Mouse (Mus musculus) CH12.LX (cell line): Measurements from ENCODE around the gene Cradd. TPM values are rescaled to one million over a fixed set of nuclear protein-coding genes. Genes with fewer than 3 reads are reported as not detected.

ENCODE experiments used
- DNase-seq: peaks from one replicate; pipeline ENCODE4 v3.0.0-alpha.2; 2013; ENCODE audit errors: extremely low read depth
- H3K27ac ChIP-seq: 2 replicates; pipeline ENCODE4 v1.5.1; 2012; ENCODE audit warnings: low read depth, mild to moderate bottlenecking, control low read depth, moderate library complexity; ENCODE audit not compliant: insufficient read depth
- H3K27me3 ChIP-seq: replicated peaks from 2 replicates; pipeline ENCODE3; 2012; ENCODE audit warnings: inconsistent platforms
- H3K36me3 ChIP-seq, 2 experiments: replicated peaks in 1 of 2; 2 replicates each; pipeline versions ENCODE3 to v1.6.1; 2012; ENCODE audit warnings: inconsistent platforms in 1 of 2, low read length in 1 of 2, mild to moderate bottlenecking in 1 of 2, mixed read lengths in 1 of 2, moderate library complexity in 1 of 2; ENCODE audit not compliant: control insufficient read depth in 1 of 2, insufficient read depth in 1 of 2
- H3K4me1 ChIP-seq, 2 experiments: 2 replicates each; pipeline ENCODE4 v1.6.1; 2012; ENCODE audit warnings: inconsistent platforms in 1 of 2, moderate library complexity in 1 of 2; ENCODE audit not compliant: insufficient read depth in 2 of 2, control insufficient read depth in 1 of 2
- H3K4me2 ChIP-seq: 2 replicates; pipeline ENCODE4 v1.6.1; 2012; ENCODE audit warnings: low read depth, mild to moderate bottlenecking, control low read depth; ENCODE audit not compliant: poor library complexity, insufficient read depth, severe bottlenecking
- H3K4me3 ChIP-seq, 3 experiments: fragments of 150-350 bp in 1 of 3; sonication (generic) in 1 of 3; replicated peaks in 1 of 3; 2 replicates each; pipeline versions ENCODE3 to v1.5.1; 2011 to 2012; ENCODE audit warnings: low read depth in 2 of 3, low read length in 2 of 3, mild to moderate bottlenecking in 2 of 3, moderate library complexity in 2 of 3, control low read depth in 1 of 3, improper control_type of control experiment in 1 of 3, inconsistent platforms in 1 of 3, mixed read lengths in 1 of 3; ENCODE audit not compliant: poor library complexity in 1 of 3
- H3K79me2 ChIP-seq: replicated peaks from 2 replicates; pipeline ENCODE4 v1.6.1; 2012; ENCODE audit warnings: mild to moderate bottlenecking, moderate library complexity; ENCODE audit not compliant: control insufficient read depth, poor library complexity, insufficient read depth, severe bottlenecking; ENCODE audit errors: extremely low read depth
- H3K9ac ChIP-seq: 2 replicates; pipeline ENCODE4 v1.6.1; 2012; ENCODE audit warnings: low read depth, mild to moderate bottlenecking, control low read depth, moderate library complexity; ENCODE audit not compliant: insufficient read depth
- H3K9me3 ChIP-seq: replicated peaks from 2 replicates; pipeline ENCODE3; 2012; ENCODE audit warnings: low read length, inconsistent platforms, mixed read lengths
- CHD1 ChIP-seq: IDR thresholded peaks from 2 replicates; pipeline ENCODE4 v1.6.1; 2012; ENCODE audit warnings: low read depth, low read length, improper control_type of control experiment, inconsistent platforms
- CTCF ChIP-seq, 2 experiments: IDR thresholded peaks in 1 of 2; conservative IDR thresholded peaks in 1 of 2; 2 replicates each; pipeline ENCODE4 v1.5.1; 2011 to 2012; ENCODE audit warnings: low read depth in 2 of 2, low read length in 2 of 2, improper control_type of control experiment in 1 of 2, inconsistent platforms in 1 of 2, mild to moderate bottlenecking in 1 of 2, moderate library complexity in 1 of 2
- ELF1 ChIP-seq: IDR thresholded peaks from 2 replicates; pipeline ENCODE4 v1.6.1; 2014; ENCODE audit warnings: low read depth, mild to moderate bottlenecking, inconsistent platforms, low read length, improper control_type of control experiment
- EP300 ChIP-seq: IDR thresholded peaks from 2 replicates; pipeline ENCODE4 v1.6.1; 2011; ENCODE audit warnings: low read length, improper control_type of control experiment
- ETS1 ChIP-seq: conservative IDR thresholded peaks from 2 replicates; pipeline ENCODE4 v1.6.1; 2012; ENCODE audit warnings: low read depth, mild to moderate bottlenecking, inconsistent platforms, low read length, improper control_type of control experiment, moderate library complexity
- GABPA ChIP-seq: IDR thresholded peaks from 2 replicates; pipeline ENCODE4 v1.6.1; 2012; ENCODE audit warnings: low read depth, low read length, improper control_type of control experiment, inconsistent platforms; ENCODE audit not compliant: insufficient replicate concordance
- HCFC1 ChIP-seq: IDR thresholded peaks from 2 replicates; pipeline ENCODE4 v1.6.1; 2012; ENCODE audit warnings: low read depth, mild to moderate bottlenecking, inconsistent platforms, low read length, improper control_type of control experiment
- IRF4 ChIP-seq: IDR thresholded peaks from 2 replicates; pipeline ENCODE4 v1.6.1; 2014; ENCODE audit warnings: low read depth, mild to moderate bottlenecking, inconsistent platforms, low read length, improper control_type of control experiment
- JUND ChIP-seq: conservative IDR thresholded peaks from 2 replicates; pipeline ENCODE4 v1.6.1; 2011; ENCODE audit warnings: low read depth, low read length, improper control_type of control experiment
- KAT2A ChIP-seq: IDR thresholded peaks from 2 replicates; pipeline ENCODE4 v1.6.1; 2012; ENCODE audit warnings: low read length, improper control_type of control experiment, inconsistent platforms; ENCODE audit not compliant: insufficient replicate concordance
- MAFK ChIP-seq: IDR thresholded peaks from 2 replicates; pipeline ENCODE4 v1.6.1; 2011; ENCODE audit warnings: low read length, improper control_type of control experiment; ENCODE audit not compliant: insufficient replicate concordance
- MXI1 ChIP-seq: IDR thresholded peaks from 2 replicates; pipeline ENCODE4 v1.6.1; 2011; ENCODE audit warnings: mild to moderate bottlenecking, low read depth, low read length, improper control_type of control experiment
- MYC ChIP-seq: IDR thresholded peaks from 2 replicates; pipeline ENCODE4 v1.6.1; 2011; ENCODE audit warnings: low read depth, mild to moderate bottlenecking, improper control_type of control experiment, low read length
- NRF1 ChIP-seq: IDR thresholded peaks from 2 replicates; pipeline ENCODE4 v1.6.1; 2014; ENCODE audit warnings: low read depth, mild to moderate bottlenecking, inconsistent platforms, low read length, improper control_type of control experiment, moderate library complexity
- PAX5 ChIP-seq: IDR thresholded peaks from 2 replicates; pipeline ENCODE4 v1.6.1; 2012; ENCODE audit warnings: low read length, inconsistent platforms, mixed read lengths
- POLR2A ChIP-seq: IDR thresholded peaks from 2 replicates; pipeline ENCODE4 v1.6.1; 2011; ENCODE audit warnings: low read depth, mild to moderate bottlenecking, improper control_type of control experiment, low read length
- RCOR1 ChIP-seq: conservative IDR thresholded peaks from 2 replicates; pipeline ENCODE4 v1.6.1; 2012; ENCODE audit warnings: low read depth, mild to moderate bottlenecking, inconsistent platforms, low read length, improper control_type of control experiment
- SIN3A ChIP-seq: IDR thresholded peaks from 2 replicates; pipeline ENCODE4 v1.6.1; 2012; ENCODE audit warnings: low read length, improper control_type of control experiment, inconsistent platforms
- SMC3 ChIP-seq: IDR thresholded peaks from 2 replicates; pipeline ENCODE4 v1.6.1; 2011; ENCODE audit warnings: low read depth, low read length, improper control_type of control experiment
- TBP ChIP-seq: conservative IDR thresholded peaks from 2 replicates; pipeline ENCODE4 v1.6.1; 2011; ENCODE audit warnings: low read depth, low read length, improper control_type of control experiment
- UBTF ChIP-seq: IDR thresholded peaks from 2 replicates; pipeline ENCODE4 v1.6.1; 2012; ENCODE audit warnings: low read depth, mild to moderate bottlenecking, inconsistent platforms, low read length, improper control_type of control experiment, moderate library complexity
- USF1 ChIP-seq: IDR thresholded peaks from 2 replicates; pipeline ENCODE4 v1.6.1; 2014; ENCODE audit warnings: low read depth, mild to moderate bottlenecking, inconsistent platforms, low read length, improper control_type of control experiment
- USF2 ChIP-seq: conservative IDR thresholded peaks from 2 replicates; pipeline ENCODE4 v1.6.1; 2011; ENCODE audit warnings: low read depth, low read length, improper control_type of control experiment
- ZC3H11A ChIP-seq: IDR thresholded peaks from 2 replicates; pipeline ENCODE4 v1.6.1; 2012; ENCODE audit warnings: low read depth, mild to moderate bottlenecking, inconsistent platforms, low read length, improper control_type of control experiment
- ZKSCAN1 ChIP-seq: IDR thresholded peaks from 2 replicates; pipeline ENCODE4 v1.6.1; 2012; ENCODE audit warnings: low read depth, inconsistent platforms, low read length, improper control_type of control experiment, borderline replicate concordance
- ZMIZ1 ChIP-seq: IDR thresholded peaks from 2 replicates; pipeline ENCODE4 v1.6.1; 2012; ENCODE audit warnings: low read depth, mild to moderate bottlenecking, inconsistent platforms, low read length, improper control_type of control experiment
- ZNF384 ChIP-seq: IDR thresholded peaks from 2 replicates; pipeline ENCODE4 v1.6.1; 2012; ENCODE audit warnings: low read depth, low read length, improper control_type of control experiment, inconsistent platforms
- dilution Hi-C: fragments of 300-500 bp; cut with MboI; formaldehyde crosslinking; loops from 2 replicates; pipeline ENCODE4 v1.14.3; 2020; ENCODE audit warnings: low sequenced_read_pairs; ENCODE audit not compliant: extremely low pct_unique_long_range_greater_than_20kb, extremely low pct_ligation_motif_present
- in situ Hi-C: fragments of 300-500 bp; cut with MboI; formaldehyde crosslinking; loops from 3 replicates; pipeline ENCODE4 v1.14.3; 2019; ENCODE audit warnings: low sequenced_read_pairs, low pct_ligation_motif_present, low pct_unique_long_range_greater_than_20kb, mixed read lengths
- polyA plus RNA-seq: library from polyadenylated mRNA; unstranded; fragments of >175 nt; gene quantifications from 2 replicates; pipeline ENCODE4 v1.2.1, GENCODE M21; 2012; ENCODE audit warnings: low read depth; ENCODE audit not compliant: insufficient read length
- total RNA-seq, 2 experiments: library from RNA; depleted of rRNA; stranded (reverse); fragments of 300-350 nt in 1 of 2; fragments of >200 nt in 1 of 2; gene quantifications; 2 replicates each; pipeline ENCODE4 v1.2.3; 2012 to 2014

The Cradd gene
- total and polyA plus RNA-seq, 3 experiments, result 5.6 to 8.8 (median 5.6) TPM

DNA sequence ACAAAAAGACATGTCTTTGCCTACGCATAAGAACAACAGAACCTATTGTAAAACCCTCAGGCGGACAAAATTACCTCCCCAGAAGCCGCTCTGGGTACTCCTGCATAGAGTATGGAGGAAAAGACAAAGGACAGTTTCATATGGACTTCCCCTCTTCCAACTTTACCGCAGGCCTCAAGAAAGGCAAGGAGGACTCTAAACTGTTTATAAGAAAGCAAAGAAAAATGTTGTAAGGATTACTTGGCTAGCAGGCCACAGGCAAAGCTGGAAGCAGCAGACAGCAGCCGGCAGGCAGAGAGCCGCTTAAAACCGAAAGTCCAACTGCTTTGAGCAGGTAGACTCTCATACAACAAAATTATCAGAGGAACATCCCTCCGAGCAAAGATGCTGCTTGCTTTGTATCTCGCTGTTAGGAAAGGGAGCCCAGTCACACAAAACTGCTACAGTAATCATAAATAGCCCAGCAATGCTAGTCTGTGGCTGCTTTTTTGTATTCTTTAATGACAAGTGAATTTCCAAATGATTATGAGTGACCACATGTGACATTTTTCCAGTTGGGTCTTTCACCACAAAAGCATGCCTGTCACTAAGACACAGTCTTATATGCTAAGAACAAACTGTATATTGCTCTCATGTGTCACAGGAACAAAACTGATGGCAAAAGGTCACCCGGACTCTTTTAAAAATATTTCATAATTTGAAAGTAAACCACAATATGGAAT is 57.7 kb downstream of the Cradd start (continued):
- TF ChIP-seq ETS1 (no peak), POLR2A (no peak), USF2 (no peak), HCFC1 (no peak), MYC (no peak), CHD1 (no peak; the same call in 1 of the 2 replicates)

- H3K9ac ChIP-seq, result peak overlapping the region; percentile 87
- no peak for TF ChIP-seq GABPA
- peak; percentile 7; the same call in 1 of the 2 replicates for TF ChIP-seq EP300
- TF ChIP-seq ZMIZ1, result no peak
- TF ChIP-seq, all 38 proteins: peak for 1
- H3K4me3 ChIP-seq, result peak overlapping the region in 1 of 3 experiments; percentile 43
- H3K36me3 ChIP-seq, result peaks cover 0 to 2% of the 10 kb centered on the region in 2 experiments
- in situ Hi-C loops (no loop called here), dilution Hi-C loops (no loop called here)
- H3K27me3 ChIP-seq, result no peaks in the 10 kb centered on the region
- peaks cover 2 to 33% of the 10 kb centered on the region in 2 experiments; a peak in 3 of 4 replicates for H3K4me1 ChIP-seq
- no peaks in the 10 kb centered on the region for H3K9me3 ChIP-seq
- H3K27ac ChIP-seq, result peak overlapping the region; percentile 87; the same call in 1 of the 2 replicates
- DNase-seq, result peak; percentile 10
- no peaks in the 10 kb centered on the region for H3K79me2 ChIP-seq
- H3K4me2 ChIP-seq, result peak overlapping the region; percentile 33
Observed at GRCm38 (mm10) chr10:95265576-95265975, 58.4 kb downstream of the Cradd start.

- peak; percentile 35 for DNase-seq
- peak overlapping the region; percentile 87 for H3K27ac ChIP-seq
- no peaks in the 10 kb centered on the region for H3K36me3 ChIP-seq
- peak overlapping the region; percentile 87 for H3K9ac ChIP-seq
- peaks cover 5 to 37% of the 10 kb centered on the region in 2 experiments; a peak in 3 of 4 replicates for H3K4me1 ChIP-seq
- peak overlapping the region; percentile 33 for H3K4me2 ChIP-seq
- dilution Hi-C loops (no loop called here), in situ Hi-C loops (loop anchor here (5.0 kb wide), 1 partner anchor 33 kb away; no protein-coding TSS in a partner anchor)
- H3K79me2 ChIP-seq, result no peaks in the 10 kb centered on the region
- H3K27me3 ChIP-seq, result no peaks in the 10 kb centered on the region
- no peaks in the 10 kb centered on the region for H3K9me3 ChIP-seq
- H3K4me3 ChIP-seq, result peak overlapping the region; percentile 26 to 64 (median 43)
- TF ChIP-seq MAFK (no peak), PAX5 (no peak), ZNF384 (peak; percentile 77), ZC3H11A (no peak), EP300 (peak; percentile 14; the same call in 1 of the 2 replicates), UBTF (peak; percentile 92; the same call in 1 of the 2 replicates), MXI1 (no peak), ELF1 (no peak), SMC3 (no peak), TBP (0 out of 2 replicates have a peak, but pooled peaks have one; percentile 31), CTCF (conservative IDR thresholded peaks at IDR 0.05 in 1 of 2, IDR thresholded peaks at IDR 0.05 in 1 of 2; ENCODE audit: low read depth in 2 of 2, low read length in 2 of 2) (no peak), USF1 (no peak), USF2 (no peak), KAT2A (no peak), SIN3A (0 out of 2 replicates have a peak, but pooled peaks have one; percentile 44), IRF4 (peak; percentile 3), NRF1 (no peak), ZKSCAN1 (no peak), JUND (no peak), MYC (no peak; the same call in 1 of the 2 replicates), RCOR1 (no peak)
Observed at GRCm38 (mm10) chr10:95264485-95265321, 59.2 kb downstream of the Cradd start.
